Mouse (Mus musculus) ovary, postnatal 14 days (tissue): ENCODE measurements around the gene Zer1.

Experiments
- DNase-seq: peaks from one replicate; pipeline ENCODE4 v3.0.0; 2022; ENCODE audit warnings: low spot score

Zer1 gene

DNA sequence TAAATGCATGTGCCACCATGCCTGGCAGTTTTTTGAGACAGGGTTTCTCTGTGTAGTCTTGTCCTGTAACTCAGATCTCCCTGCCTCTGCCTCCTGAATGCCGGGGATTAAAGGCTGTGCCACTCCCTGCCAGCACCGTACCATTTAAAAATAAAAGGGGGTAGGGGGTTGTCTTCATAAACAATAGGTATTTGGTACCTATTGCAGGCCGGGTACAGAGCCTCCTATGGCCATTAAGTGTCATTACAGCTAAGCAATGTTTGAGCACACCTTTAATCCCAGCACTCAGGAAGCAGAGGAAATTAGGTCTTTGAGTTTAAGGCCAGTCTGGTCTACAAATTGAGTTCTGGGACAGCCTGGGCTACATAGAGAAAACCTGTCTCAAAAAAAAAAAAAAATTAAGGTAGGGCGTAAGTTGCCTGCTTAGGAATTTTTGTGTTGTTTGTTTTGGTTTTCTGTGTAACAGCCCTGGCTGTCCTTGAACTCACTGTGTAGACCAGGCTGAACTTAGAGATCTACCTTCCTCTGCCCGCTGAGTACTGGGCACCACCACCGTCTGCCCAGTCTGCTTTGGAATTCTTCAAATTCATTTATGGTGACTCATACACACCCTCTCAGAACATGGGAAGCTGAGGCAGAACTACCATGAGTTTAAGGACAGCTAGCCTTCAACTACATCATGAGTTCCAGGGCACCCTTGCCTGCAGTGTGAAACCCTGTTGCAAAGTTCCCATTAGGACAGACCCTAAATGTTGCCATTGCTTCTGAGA is 72.2 kb downstream of the Zer1 start:
- no peak for DNase-seq

GRCm38 (mm10) chr2:30049831-30050230 is 74.6 kb downstream of the Zer1 start:
- DNase-seq = no peak

DNA sequence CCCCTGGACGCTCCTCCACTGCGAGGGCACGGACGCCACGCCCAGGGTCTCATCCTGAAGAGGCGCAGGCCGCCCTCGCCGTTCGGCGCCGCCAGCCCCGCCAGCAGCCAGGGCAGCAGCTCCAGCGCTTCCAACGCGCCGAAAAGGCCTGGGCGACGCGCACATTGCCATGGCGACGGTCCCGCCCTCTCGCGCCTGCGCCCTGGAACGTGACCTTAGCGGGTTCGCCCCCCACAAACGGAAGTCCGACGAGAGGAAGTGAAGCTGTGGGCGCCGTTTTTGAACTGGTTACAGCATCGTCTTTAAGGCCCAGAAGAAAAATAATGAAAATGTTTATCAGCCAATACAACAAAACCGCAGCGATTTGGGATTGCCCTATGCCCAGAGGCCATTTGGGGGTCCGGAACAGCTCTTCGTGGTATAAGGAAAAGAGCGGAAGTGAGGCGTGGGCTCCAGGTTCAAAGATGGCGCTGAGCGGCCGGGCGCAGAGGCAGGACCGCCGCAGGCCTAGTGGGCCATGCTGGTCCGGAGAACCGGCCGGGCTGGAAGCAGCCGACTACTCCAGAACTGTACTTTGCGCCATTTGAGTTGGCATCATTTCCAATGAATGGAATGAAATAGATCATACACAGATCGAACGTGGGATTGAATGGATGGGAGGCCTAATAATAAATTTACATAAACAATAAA is 75.5 kb downstream of the Zer1 start, which contains the start of gene Wdr34:
Wdr34 (minus strand) TSS at position 183 of the 690 bp plus-strand sequence.
- peak; percentile 98 for DNase-seq

- DNase-seq = no peak
Observed at GRCm38 (mm10) chr2:30048101-30048501, 76.3 kb downstream of the Zer1 start.
